Mouse (Mus musculus): ENCODE measurements around the gene Zfp819.

GRCm38 (mm10) chr7:43607743-43608287 is 846 bp downstream of the Zfp819 start:
- TF ChIP-seq CTCF (IDR thresholded peaks at IDR 0.05; ENCODE audit: low read depth, low read length) (no peak), GATA1 (IDR thresholded peaks at IDR 0.05; ENCODE audit: borderline replicate concordance, low read length) (no peak)

Data from G1E (cell line).